Mouse (Mus musculus): ENCODE data around the gene Mars. TPM values are rescaled to one million over a fixed set of nuclear protein-coding genes. Genes with fewer than 3 reads are reported as not detected.
"Not testable (repeated sequence)": the region's sequence is repeated elsewhere in the genome, so short reads cannot be mapped to it uniquely, and the experiment has no call there.

Mars gene
- total RNA-seq, 4 experiments from 2014 or later = 79.7 to 107 (median 92.0) TPM

DNA sequence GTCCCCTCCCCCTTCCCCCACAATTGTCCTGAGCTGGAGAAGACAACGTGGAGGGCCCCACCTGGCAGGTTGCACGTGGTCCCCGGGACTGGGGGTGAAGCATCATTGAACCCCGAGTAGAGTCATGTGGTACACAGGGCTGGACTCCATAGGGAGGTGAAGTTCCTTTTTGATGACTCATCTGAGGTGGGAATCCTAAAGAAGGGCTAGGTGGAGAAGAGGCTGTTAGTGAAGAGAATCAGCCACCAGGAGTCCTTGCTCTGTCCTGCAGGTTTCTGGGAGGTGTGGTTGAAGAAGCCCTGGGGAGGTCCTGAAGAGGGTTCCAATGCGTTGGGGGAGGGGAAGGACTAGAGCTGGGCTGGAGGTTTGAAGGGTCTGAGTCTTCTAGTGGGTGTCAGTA lies 25.4 kb upstream of the Mars start:
- no peak for DNase-seq

- no peak for DNase-seq
Measured at GRCm38 (mm10) chr10:127335271-127335670, 23.7 kb upstream of the Mars start.

- DNase-seq = no peak
Measured at GRCm38 (mm10) chr10:127333152-127333551, 21.6 kb upstream of the Mars start.

DNA sequence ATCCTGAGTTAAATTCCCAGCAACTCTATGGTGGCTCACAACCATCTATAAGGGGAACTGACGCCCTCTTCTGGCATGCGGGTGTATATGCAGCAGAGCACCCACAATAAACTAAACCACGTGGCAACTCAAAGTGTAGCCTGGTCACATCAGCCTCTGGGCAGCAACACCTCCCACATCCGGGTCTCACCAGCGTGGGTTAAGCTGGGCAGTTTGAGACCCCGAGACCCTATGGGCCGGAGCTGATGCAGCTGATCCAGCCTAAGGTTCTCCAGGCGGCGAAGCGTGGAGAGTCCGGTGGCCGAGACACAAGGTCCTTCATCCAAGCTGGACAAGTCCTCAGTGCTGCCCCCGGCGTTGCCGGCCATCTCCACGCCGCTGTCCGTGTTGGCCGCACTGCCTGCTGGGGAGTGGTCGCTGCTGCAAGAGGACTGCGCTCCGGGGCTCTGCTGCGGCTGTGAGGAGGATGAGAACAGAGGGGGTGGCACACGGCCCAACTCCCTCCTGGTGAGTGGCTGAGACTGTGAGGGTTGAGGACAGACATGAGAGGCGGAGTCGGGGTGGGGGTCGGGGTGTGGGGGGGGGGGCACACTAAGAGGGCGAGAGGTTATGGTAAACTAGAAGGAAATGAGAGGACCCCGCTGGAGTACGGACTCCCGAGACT lies 20.8 kb upstream of the Mars start:
- DNase-seq = no peak

GRCm38 (mm10) chr10:127330212-127330611 lies 18.6 kb upstream of the Mars start:
- no peak for DNase-seq

DNA sequence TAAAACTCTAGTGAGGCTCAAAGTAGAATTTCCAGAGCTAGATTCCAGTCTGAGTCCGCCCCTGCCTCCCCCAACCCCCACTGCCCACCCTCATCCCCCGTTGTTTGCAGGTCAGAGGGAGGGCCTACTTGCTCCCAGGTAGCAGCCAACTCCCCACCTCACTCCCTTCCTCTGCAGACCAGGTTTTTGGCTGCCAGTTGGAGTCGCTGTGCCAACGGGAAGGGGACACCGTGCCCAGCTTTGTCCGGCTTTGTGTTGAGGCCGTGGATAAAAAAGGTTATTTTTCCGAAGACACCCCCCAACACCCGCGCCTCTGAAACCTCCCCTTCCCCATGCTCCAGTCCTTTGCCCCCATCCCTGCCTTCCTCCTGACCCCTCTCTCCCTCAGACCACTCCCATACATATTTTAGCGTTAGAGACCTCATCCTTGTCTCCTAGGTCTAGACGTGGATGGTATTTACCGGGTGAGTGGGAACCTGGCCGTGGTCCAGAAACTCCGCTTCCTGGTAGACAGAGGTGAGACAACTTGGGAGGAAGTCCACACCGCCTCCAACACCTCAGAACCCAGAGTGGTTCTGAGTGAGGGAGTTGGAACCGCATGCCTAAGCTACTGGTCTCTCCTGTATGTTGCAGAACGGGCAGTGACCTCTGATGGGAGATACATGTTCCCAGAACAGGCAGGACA lies 16.0 kb upstream of the Mars start:
- no peak for DNase-seq

DNA sequence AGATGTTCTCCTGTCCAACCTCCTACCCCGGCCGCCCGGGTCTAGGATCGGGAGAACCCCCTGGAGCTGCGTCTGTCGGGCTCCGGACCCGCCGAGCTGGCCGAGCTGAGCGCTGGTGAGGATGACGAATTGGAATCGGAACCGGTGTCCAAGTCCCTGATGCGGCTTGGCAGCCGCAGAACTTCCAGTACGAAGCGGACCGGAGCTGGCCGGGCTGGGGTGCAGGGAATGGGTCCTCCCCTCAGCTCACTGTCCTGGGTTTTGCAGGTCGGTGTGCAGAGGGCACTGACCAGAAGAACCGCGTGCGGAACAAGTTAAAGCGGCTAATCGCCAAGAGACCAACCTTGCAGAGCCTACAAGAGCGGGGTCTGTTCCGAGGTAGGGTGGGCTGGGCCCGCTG lies 15.2 kb upstream of the Mars start:
- no peak for DNase-seq

DNA sequence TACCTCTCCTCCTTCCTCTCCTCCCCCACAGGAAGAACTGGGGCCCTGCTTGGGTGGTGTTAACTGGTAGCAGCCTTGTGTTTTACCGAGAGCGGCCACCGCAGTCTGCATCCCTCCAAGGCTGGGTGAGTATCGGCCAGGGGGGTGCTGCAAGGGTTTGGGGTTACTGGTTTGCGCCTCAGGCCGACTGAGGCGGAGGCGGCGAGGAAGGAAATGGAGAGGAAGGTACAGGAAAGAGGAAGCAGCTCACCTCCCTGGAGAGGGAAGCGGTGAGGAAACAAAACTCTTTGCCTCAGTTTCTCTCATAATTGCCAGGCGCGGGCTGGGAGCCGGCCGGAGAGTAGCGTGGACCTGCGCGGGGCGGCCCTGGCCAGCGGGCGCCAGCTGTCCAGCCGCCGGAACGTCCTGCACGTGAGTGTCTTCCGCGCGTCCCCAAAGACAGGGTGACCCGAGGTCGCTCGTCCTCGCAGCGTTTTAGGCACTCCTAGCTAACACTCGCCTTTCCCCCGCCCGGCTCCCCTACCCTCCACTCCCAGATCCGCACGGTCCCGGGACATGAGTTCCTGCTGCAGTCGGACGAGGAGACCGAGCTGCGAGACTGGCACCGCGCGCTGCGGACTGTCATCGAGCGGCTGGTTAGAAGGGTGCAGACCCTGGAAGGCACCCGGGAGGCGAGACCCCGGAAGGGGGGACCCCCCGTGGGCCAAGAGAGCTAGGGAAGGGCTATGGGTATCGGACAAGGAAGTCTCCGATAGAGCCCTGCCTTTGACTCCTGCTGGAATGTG lies 14.6 kb upstream of the Mars start:
- no peak for DNase-seq

DNA sequence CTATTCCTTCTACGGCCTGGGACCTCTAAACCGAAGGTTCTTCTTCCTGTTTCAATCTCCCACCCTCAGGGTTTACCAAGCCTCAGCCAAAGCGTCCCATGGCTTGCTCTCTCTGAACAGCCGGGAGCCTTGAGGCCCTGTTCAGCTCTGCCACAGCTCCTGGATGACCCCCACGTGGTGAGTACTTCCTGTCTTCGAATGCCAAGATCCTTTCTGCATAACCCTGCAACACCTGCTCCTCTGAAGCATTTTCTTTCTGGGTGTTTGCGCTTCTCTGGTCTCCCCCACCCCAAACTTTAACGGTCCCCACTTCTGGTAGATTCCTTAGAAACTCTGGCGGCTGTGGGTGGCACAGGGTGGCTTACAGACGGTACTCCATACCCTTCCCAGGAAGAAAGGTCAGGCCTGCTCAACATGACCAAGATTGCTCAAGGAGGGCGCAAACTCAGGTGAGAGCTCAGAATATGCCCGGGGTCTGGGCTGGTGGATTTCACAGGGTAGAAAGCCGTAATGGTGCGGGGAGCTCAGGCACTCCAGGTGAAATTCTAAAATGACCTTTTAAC lies 13.9 kb upstream of the Mars start:
- no peak for DNase-seq

DNA sequence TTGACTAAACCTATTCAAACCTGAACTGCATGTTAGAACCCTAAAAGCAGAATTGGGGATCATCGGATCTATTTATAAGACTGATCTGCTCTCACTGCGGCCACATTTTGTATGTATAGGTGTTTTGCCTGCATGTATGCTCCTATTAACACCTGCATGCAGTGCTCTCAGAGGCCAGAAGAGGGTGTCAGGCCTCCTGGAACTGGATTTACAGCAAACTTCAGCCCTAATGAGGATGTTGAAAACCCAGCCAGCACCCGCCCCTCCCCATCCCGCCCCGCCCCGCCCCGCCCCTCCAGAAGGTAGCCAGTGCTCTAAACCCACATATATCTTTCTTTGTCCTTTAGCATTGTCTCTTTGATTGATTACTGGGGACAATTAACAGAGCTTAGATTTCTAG lies 12.9 kb upstream of the Mars start:
- DNase-seq = no peak

GRCm38 (mm10) chr10:127323131-127323855 lies 11.7 kb upstream of the Mars start:
- DNase-seq = no peak

GRCm38 (mm10) chr10:127322669-127323068 lies 11.1 kb upstream of the Mars start:
- no peak for DNase-seq

GRCm38 (mm10) chr10:127322178-127322577 lies 10.6 kb upstream of the Mars start:
- DNase-seq = no peak

DNA sequence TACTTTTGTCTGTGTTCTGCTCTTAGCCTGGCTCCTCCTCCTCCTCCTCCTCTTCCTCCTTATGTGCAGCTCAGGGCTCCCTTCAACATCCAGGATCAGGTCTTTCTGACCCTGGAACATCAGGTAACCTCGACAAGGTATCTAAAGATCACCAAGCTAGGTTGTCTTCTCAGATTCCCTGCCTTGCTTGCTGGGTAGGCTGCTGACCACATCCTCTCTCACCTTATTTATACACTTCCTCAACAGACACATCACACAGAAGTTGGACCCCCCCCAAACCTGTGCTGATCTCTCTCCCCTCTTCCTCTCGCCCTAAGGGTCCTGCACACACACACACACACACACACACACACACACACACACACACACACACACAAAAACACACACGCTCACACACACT lies 10.0 kb upstream of the Mars start, which contains the start of gene Arhgap9:
Gene Arhgap9, plus strand, starts transcription at position 344 of the 400 bp plus-strand sequence.
- no peak for DNase-seq

DNA sequence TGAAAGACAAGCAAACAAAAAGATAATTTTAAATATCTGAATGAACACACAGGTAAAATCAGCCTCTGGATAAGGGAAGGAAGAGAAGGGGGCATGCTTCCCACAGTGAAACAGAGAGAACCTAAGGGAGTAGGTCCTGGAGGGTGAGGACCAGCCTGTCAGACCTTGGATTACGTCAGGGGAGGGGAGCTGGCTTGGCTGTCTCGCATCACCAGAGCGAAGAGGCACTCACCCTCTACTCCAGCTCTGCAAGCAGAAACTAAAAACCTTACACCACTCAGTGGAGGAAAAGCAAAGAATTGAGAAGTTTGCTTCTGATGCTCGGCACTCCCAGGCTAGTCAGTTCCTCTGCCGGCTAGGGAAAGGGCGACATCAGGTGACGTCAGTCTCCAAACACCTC lies 8.4 kb upstream of the Mars start:
- DNase-seq = no peak

GRCm38 (mm10) chr10:127318009-127318408 lies 6.4 kb upstream of the Mars start:
- DNase-seq = no peak

DNA sequence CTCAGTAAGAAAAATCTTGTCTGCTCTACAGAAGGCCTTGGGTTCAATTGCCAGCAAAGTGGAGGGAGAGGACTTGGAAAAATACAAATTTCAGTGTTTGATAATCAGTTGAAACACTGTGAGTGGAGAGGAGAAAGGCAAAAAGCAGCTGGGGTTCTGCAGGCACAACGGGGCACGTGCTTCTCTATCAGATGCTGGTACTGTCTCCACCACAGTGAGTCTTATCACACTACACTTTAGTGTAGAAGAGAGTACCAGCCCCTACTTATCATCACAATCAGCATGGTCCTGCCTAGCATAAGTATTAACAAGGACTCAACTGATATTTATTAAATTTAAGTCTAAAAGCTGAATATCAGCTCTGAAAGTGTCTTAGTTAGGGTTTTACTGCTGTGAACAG lies 5.7 kb upstream of the Mars start:
- DNase-seq = no peak

DNA sequence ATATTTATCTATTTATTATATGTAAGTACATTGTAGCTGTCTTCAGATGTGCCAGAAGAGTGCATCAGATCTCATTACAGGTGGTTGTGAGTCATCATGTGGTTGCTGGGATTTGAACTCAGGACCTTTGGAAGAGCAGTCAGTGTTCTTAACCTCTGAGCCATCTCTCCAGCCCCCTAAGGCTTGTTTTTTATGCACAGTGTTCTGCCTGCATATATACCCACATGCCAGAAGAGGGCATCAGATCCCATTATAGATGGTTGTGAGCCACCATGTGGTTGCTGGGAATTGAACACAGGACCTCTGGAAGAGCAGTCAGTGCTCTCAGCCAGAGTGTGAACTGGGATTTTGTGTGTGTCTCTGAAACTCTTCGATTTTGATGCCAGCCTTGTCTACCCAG lies 3.4 kb upstream of the Mars start:
- not testable (repeated sequence) for DNase-seq

DNA sequence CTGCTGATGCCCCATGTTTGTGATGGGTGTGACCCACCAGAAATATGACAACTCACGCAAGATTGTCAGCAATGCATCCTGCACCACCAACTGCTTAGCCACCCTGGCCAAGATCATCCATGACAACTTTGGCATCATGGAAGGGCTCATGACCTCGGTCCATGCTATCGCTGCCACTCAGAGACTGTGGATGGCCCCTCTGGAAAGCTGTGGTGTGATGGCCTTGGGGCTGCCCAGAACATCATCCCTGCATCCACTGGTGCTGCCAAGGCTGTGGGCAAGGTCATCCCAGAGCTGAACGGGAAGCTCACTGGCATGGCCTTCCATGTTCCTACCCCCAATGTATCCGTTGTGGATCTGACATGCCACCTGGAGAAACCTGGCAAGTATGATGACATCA lies 1.9 kb upstream of the Mars start:
- not testable (repeated sequence) for DNase-seq

- DNase-seq = no peak
Measured at GRCm38 (mm10) chr10:127312858-127313257, 1.3 kb upstream of the Mars start.

DNA sequence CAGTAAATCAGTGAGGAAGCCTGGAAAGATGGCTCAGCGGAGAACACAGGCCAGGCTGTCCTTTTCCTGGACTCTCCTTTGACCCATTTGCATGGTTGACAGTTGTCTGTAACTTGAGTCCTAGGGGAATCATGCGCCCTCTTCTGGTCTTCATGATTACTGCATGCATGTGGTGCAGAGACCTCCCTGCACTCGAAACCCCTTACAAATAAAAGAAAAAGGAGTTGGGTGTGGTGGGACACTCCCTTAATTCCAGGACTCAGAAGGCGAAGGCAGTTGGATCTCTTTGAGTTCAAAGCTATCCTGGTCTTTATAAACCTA lies 730 bp upstream of the Mars start:
- peak; percentile 76 for DNase-seq
